Mouse (Mus musculus) embryonic facial prominence, embryonic 10.5 days (tissue): ENCODE results near the gene 4930535I16Rik. TPM values are rescaled to one million over a fixed set of nuclear protein-coding genes. Genes with fewer than 3 reads are reported as not detected.

Source experiments
- DNase-seq: peaks from one replicate; pipeline ENCODE4 v3.0.0-alpha.2; 2017; ENCODE audit warnings: low spot score
- H3K27ac ChIP-seq: fragments of 300-500 bp; sonication (generic); replicated peaks from 2 replicates; pipeline ENCODE4 v1.5.1; 2016; ENCODE audit warnings: mild to moderate bottlenecking
- H3K27me3 ChIP-seq: fragments of 300-500 bp; sonication (generic); replicated peaks from 2 replicates; pipeline ENCODE4 v1.6.1; 2016; ENCODE audit warnings: low read depth, mild to moderate bottlenecking; ENCODE audit not compliant: poor library complexity, severe bottlenecking
- H3K36me3 ChIP-seq: fragments of 300-500 bp; sonication (generic); replicated peaks from 2 replicates; pipeline ENCODE4 v1.6.1; 2016; ENCODE audit warnings: mild to moderate bottlenecking, moderate library complexity
- H3K4me1 ChIP-seq: fragments of 300-500 bp; sonication (generic); 2 replicates; pipeline ENCODE4 v1.6.1; 2016
- H3K4me3 ChIP-seq: fragments of 300-500 bp; sonication (generic); 2 replicates; pipeline ENCODE4 v1.5.1; 2016; ENCODE audit warnings: mild to moderate bottlenecking, moderate library complexity
- H3K9me3 ChIP-seq: fragments of 300-500 bp; sonication (generic); 2 replicates; pipeline ENCODE4 v1.6.1; 2016; ENCODE audit warnings: mild to moderate bottlenecking
- WGBS: fragments of 180-500 bp; shearing (Covaris S2); methylation state at CpG from one replicate; pipeline ENCODE4 v1.1.7; 2016; 5-methylcytosine and 5-hydroxymethylcytosine counted together
- polyA plus RNA-seq: library from polyadenylated mRNA; unstranded; fragments of >200 nt; fragmentation: Nextera tagmentation; extraction: Ambion mirVana; gene quantifications from 2 replicates; pipeline ENCODE4 v1.2.1, GENCODE M21; 2016

4930535I16Rik gene
- polyA plus RNA-seq, 1 experiment from 2014 or later, result not detected

DNA sequence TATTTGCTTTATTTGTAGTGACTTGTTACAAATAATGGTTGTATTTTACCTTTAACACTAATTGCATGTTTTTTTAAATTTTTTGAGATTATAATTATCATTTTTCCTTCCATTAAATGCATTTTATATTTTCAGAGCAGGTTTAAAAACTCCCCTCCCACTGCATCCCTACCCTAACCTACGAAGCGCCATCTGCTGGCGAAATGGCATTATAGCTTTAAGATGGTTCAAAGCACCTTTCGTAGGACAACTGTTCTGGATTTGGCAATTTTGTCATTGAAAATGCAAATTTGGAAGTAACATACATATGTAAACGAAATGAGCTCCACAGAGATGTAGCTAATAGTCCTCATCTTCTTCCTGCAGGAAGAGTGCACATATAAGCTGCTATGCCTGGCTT, 19.1 kb downstream of the 4930535I16Rik start:
- H3K27ac ChIP-seq, result no peak overlapping the region
- H3K4me3 ChIP-seq, result no peak overlapping the region
- no peaks in the 10 kb centered on the region for H3K27me3 ChIP-seq
- H3K9me3 ChIP-seq, result no peaks in the 10 kb centered on the region
- peak; percentile 53 for DNase-seq
- H3K4me1 ChIP-seq, result no peaks in the 10 kb centered on the region
- 11% methylated on average over 5 of the region's 5 CpGs for WGBS
- H3K36me3 ChIP-seq, result no peaks in the 10 kb centered on the region

DNA sequence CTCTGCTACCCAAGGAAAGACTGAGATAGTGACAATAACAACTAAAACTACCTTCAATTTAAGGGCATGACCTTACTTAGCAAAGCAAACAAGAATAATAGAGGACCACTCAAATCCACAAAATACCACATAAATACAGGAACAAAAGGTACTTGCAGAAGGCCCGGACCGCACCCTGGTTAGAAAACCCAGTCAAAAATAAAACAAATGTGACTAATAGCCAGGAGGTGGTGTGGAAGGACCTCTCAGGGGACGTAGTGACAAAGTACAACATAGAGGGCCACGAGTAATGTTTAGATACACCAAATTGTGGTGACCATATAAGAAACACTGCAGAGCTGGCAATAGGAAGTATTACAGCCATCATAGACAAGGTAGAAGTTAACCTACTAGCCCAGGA, 23.5 kb downstream of the 4930535I16Rik start:
- WGBS, result 88% methylated on average over 4 of the region's 4 CpGs
- H3K9me3 ChIP-seq, result no peaks in the 10 kb centered on the region
- no peaks in the 10 kb centered on the region for H3K36me3 ChIP-seq

DNA sequence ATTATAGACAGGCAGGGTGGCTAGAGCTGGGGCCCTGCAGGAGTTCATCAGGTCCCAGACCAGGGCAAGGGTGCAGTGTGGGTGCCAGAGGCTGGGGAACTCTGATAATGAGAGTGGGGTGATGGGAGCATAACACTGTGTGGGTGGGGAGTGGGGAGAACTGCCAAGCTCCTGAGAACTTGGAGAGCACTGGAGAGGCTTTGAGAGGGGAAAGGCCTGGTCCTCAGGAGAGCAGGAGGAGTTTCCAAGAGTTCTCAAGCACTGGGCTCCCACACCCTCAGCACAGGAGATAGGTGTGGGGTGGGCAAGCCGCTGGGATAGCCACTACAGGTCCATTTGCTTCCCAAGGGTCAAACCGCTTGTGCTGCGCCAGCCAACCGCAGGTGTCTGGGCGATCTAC, 24.1 kb downstream of the 4930535I16Rik start:
- Histone ChIP-seq H3K4me1 (0 out of 2 replicates have a peak, but pooled peaks cover 4% of the 10 kb centered on the region), H3K27ac (no peak overlapping the region), H3K9me3 (no peaks in the 10 kb centered on the region), H3K4me3 (no peak overlapping the region), H3K27me3 (no peaks in the 10 kb centered on the region), H3K36me3 (no peaks in the 10 kb centered on the region)
- no peak for DNase-seq
- 95% methylated on average over 5 of the region's 5 CpGs for WGBS

More for the DNA sequence above, 23.5 kb downstream of the 4930535I16Rik start:
- DNase-seq, result no peak
- H3K27ac ChIP-seq, result no peak overlapping the region
- H3K27me3 ChIP-seq, result no peaks in the 10 kb centered on the region
- H3K4me3 ChIP-seq, result no peak overlapping the region
- H3K4me1 ChIP-seq, result 0 out of 2 replicates have a peak, but pooled peaks cover 4% of the 10 kb centered on the region

Other genes with a start within 250 kb of the 4930535I16Rik start
- 46.0 and 47.4 TPM in 2 replicates for gene Macf1, start 233.7 kb downstream of the 4930535I16Rik start, polyA plus RNA-seq
- 332 and 340 TPM in 2 replicates for gene Ndufs5, start 199.8 kb downstream of the 4930535I16Rik start, polyA plus RNA-seq
- gene Akirin1, start 167.7 kb downstream of the 4930535I16Rik start, polyA plus RNA-seq, result 55.0 and 57.3 TPM in 2 replicates
- gene Rhbdl2, start 130.1 kb downstream of the 4930535I16Rik start, polyA plus RNA-seq, result 0.35 and 0.57 TPM in 2 replicates
- gene 4933427I04Rik, start 58.3 kb downstream of the 4930535I16Rik start, polyA plus RNA-seq, result not detected in 2 replicates
- 72.3 and 72.6 TPM in 2 replicates for gene Mycbp, start 13.2 kb downstream of the 4930535I16Rik start, polyA plus RNA-seq
- gene Rragc, start 576 bp downstream of the 4930535I16Rik start, polyA plus RNA-seq, result 34.1 and 37.9 TPM in 2 replicates